Mouse (Mus musculus): ENCODE results near the gene Aff3.

Gene Aff3

DNA sequence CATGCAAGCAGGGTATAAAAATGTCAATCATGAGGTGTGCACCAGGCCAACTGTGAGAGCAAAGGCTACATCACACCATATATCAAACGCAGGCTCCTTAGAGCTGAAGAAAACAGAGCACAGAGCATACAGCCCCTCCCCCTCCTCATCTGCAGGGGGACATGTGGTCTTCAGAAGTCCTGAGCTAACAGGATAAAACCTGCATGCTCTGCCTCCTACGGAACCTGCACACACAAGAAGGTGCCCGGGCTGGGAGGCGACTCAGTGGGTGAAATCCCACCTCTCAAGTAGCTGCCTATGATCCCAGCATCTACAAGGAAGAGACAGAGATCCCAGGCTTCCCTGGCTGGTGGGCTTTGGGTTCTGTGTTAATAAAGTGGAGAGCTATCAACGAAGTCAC, 70.0 kb downstream of the Aff3 start:
- no peak for DNase-seq

DNA sequence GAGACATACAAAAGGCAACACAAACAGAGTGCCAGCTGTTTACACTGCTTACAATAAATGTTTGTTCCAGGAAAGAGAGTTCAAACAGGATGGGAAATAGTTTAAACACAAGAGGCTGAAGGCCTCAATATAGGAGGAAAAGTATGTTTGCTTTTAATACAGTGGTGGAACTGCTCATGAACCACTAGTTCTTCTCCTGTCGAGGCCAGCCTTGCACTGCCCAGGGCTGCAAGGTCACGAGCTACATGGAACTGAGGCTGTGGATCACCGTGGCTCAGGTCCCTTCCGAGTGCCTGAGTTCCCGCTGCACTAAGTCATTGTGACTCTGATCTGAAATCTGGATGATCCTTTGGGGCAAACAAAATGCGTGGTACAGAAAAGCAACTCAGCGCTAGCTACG, 73.6 kb downstream of the Aff3 start:
- peak in 1 of 2 experiments; percentile 43 for DNase-seq

DNA sequence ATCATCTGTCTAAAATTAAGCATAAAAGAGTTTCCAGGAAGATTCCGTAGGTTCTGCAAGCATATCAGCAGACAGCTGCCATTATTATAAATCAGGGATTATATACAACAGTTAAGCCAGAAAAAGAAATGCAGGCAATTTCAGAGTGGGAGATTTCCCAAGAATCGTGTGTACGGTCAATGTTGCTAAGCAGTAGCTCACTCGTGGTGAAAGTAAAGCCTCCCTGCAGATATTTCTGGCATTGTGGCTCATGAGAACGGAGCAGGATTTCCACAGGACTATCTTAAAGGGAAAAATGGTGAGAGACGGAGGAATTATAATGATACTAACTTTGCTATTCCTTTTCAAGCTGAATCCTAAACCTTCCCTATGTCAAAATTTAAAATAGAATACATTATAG, 76.0 kb downstream of the Aff3 start:
- DNase-seq, result no peak

DNA sequence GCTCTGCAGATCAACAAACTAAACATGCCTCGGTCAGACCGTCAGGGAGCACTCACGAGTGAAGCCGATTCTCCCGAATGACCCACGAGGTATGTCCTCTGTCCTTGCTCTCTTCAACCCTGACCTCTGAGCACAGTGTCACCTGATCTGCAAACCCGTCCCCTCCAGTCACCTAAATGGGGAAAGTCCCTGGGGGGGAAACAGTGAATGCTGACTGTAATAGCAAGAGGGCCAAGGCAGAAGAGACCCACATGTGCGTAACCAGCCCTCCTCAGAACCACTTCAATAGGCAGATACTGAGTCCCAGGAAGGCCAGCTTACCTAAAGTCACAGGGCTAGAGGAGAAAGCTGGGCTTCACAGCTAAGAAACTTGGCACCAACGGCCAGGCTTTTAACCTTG, 82.4 kb downstream of the Aff3 start:
- no peak for DNase-seq

DNA sequence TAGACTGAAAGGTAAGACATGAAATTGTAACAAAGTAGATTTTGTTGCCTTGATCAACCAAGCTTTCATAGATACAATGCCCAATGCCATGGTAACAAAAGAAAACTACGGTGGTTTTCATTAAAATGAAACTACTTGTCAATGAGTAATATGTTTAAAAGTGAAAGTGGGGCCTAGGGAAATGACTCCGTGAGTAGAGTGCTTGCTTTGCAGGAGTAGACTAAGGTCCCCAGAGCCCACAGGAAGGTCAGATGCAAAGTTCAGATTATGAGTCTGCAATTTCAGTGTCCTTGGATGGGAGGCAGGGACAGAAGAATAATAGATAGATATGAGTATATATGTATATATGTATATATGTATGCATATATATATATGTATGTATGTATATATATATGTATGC, 84.2 kb downstream of the Aff3 start:
- no peak for DNase-seq

DNA sequence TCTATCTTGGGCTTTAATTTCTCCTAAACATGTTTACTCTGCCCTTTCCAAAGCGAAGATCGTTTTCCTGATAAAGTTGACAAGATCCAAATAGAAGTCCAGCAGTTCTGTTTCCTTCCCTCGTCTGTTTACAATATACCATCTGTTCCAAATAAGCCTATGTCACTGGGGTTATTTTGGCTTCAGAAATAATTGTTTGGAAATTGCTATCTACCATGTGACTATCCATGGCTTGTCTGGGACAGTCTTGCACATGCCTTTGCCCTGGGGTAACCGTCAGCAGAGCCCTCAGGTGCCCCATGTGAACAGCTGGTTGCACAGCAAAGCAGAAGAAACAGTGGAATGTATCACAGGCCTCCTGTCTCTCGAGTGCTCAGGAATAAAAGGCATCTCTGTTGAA, 86.4 kb downstream of the Aff3 start:
- peak in 1 of 2 experiments; percentile 37 for DNase-seq

DNA sequence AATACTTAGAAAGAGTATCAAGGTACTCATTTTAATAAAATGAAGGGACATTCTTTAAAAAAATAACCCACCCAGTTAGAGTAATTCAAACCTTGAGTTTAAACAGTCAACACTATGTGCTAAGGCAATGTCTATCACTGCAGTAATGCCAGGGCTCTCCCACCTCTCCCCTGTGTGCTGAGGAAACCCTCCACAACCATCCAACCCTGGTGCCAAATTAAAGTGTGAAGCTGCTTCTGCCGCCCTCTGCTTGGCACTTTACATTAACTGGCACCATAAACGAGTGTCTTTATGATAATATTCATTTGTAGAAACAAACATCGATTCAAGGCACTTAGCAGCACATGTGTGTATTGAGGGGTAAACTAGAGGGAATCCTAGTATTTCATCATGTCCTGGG, 97.0 kb downstream of the Aff3 start:
- DNase-seq, result no peak

DNA sequence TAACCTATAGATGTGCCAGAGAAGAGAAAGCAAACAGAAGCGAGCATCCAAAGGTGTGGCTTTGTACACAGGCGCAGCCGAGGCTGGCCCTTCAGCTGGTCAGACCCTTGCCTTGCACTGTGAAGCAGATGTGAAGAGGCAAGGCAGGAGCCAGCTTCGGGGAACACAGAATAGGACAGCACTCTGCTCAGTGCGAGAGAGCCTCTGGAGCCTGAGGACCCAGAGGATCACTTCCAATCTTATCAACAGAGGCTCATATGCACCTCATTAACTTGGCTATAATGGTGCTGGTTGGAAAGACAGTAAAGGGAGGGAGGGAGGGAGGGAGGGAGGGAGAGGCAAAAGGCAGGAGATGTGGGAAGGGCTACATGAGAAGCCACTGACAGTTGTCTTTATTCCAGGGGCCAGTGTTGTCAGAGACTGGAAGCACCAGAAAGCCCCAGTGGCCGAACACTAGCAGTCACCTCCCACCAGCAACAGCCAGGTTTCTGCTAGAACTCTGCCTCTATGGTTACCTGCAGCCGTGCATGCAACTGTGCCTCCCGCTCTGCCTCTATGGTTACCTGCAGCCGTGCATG, 98.6 kb downstream of the Aff3 start:
- DNase-seq, result peak in 1 of 2 experiments; percentile 34

DNA sequence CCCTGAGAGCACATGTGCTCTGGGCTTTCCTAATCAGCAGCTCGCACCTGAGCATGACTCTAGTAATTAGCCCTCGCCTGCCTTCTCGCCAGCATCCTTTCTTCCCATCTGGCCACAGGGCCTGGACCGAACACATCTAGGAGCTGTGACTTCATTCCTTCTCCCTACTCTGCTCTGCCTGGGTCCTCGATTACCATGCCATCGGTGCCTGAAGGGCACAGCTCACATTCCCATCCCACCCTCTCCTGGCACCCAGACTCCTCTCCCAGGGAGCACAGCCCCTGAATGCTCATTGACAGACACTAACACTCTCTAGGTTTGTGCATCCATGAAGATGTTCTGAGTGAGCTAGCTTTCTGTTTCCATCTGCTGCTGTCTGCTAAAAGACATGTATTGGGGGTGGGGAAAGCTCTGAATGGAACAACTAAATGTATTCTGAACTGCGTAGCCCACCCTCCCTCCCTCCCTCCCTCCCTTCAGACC, 99.4 kb downstream of the Aff3 start:
- DNase-seq, result no peak

DNA sequence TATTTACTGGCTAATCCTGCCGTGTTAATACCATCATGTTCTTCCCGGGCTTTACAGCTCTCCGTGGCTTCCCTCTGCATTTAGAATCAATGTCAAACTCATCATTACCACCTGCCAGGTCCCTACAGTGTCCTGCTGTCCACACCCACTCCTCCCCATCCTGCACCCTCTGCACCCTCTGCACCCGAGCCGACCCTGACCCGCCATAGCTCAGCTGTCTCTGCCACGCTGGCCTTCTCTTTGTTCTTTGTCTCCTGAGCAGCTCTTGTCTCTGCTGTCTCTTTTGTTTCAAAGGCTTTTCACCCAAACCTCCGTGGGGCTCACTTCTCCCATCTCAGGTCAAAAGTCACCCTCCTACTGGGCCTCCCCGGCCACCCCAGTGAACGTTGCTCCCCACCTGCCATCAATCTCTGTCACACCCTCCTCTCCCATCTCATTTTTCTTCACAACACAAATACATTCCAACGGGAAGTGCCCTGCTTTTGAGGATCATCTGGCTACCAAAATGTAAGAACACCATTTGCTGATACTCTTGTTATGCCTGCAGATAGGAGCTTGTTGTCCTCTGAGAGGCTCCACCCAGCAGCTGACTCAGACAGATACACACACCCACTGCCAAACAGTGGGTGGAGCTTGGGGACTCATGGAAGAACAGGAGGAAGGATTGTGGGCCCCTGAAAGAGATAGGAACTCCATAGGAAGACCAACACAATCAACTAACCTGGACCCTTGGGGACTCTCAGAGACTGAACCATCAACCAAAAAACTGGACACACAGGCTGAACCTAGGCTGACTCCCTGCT, 102.2 kb downstream of the Aff3 start:
- no peak for DNase-seq

DNA sequence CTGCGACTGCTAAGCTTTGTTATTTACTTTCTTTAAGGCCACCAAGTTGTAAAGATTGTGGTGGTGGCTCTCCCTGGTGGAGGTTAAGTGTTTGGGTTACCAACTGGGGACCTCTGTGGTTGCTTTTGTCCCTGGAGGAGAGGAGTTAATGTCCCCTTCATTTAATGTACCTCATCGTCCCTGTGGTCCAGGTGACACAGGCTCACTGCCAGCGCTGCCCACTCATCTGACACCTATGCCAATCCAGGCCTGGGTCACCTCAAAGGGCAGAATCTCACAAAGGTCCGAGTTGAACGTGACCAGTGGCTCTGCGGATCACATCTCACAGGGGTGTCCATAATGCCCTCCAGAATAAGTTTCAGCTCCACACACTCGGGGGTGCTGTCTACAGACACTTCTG, 103.4 kb downstream of the Aff3 start:
- DNase-seq, result no peak

DNA sequence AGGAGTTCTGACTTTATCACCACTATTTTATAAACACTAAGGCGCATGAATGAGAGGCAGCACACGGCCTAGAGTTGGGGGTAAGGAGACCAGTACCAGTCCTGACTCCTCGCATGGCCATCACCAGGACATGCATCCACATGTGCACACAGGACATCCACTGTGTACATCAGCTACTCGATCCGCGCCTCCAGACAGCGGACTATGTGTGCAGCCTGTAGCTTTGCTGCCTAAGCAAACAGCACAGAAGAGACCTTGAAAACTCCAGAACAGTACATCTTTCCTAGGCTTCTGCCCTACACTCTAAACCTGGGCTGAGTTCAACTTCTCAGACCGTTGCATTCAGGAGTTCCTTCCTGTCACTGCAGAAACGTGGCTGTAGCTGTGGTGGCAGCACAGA, 104.1 kb downstream of the Aff3 start:
- no peak for DNase-seq

DNA sequence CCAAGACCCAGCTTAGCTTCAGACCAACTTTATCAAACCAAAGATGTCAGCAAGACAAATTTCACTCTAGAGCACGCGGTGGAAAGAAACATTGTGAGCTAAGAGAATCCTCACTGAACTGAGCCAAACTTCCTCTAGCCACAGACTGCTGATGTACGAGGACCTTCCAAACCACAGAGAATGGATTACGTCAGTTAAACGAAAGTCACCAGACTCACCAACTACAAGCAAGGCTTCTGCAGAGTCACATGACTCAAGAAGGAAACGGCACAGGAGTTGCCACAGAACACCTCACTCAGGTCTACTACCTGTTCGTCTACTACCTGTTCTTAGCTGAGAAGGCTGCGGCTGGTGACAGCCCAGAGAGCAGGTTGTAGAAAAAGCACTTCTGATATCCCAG, 107.1 kb downstream of the Aff3 start:
- DNase-seq, result no peak

DNA sequence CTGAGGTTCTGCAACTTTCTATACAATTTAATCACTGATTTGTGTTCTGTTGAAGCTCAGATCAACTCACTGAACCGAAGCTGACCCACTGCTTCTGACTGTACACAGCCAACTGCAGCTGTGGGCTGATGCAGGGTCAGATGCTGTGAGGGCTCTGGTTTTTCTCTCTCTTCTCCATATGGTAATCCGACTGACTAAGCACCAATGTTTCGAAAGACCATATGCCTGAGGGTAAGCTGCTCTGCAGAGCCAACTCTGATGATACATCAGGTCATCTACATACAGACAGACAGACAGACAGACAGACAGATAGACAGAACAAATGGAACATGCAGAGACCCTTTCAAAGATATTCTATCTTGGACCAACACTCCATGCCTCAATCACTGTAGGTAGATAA, 110.2 kb downstream of the Aff3 start:
- no peak for DNase-seq

DNA sequence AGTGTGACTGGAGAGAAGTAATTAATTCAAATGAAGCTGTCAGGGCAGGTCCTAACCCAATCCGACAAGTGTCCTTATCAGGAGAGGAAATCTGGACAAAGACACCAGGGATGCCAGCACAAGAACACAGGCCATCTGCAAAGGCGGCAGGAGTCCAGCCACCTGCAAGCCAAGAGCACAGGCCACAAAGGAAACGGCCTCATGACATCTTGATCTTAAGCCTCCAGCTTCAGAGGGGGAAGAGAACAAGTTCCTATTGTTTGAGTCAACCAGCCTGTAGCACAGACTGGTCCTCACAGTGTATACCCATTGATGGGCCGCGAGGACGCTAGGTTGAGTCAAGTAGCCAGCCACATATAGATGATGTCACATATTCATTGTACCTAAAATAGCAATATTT, 111.7 kb downstream of the Aff3 start:
- DNase-seq, result no peak

DNA sequence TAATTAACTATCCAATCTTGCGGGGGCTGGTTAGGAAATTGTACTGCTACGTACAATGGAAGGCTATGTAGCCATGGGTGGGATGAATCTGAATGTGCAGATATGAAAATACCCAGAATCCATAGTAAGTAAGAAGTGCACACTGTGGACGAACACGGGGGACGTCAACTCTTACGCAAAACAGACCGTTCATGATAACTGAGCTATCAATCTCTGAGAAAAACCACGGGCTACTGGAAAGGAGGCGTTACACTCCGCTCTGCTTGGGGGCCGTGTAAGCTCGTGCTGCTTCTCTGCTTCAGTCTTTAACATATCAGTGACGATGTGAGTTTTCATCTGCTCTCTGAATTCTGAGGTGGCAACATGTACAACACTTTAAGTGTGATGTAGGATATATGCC, 114.2 kb downstream of the Aff3 start:
- DNase-seq, result no peak

DNA sequence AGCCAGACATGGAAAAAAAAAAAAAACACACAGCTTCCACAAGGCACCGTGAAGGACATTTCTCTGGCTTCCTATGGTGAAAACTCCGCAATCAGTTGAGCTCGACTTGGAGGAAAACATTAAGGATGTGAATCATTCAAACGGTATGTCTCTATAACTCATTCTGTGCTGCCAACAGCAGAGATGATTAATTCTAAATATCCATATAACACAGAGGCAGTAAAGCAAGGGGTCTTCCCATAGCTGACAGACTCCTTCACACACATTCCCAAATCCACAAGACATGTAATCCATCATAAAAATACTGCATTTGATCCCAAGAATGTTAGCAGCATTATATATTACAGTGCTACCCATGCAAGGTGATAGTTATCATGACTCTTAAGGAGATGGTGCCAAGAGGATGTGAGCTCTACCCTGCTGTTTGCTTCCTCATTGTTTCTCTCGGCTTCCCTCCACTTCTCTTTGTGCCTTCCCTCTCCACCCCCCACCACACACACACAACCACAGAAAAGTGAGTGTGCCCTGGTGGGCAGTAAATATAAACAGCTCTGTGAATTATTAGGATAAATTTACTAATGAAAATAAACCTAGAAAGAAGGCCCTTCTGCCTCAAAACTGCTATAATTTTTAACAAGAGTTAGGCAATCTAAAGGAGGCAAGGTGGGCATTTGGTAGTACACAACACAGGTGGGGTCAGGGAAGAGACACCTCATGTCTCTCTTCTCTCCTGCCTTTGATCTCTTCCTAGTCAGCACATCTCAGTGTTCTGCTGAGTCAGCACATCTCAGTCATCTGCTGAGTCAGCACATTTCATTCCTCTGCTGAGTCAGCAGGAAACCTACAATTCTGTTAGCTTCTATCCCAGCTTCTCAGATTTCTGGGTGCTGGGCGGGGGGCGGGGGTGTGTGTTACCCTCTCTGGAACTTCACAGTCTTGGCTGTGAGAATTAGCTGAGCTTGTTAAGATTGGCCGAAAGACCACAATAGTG, 115.8 kb downstream of the Aff3 start:
- no peak for DNase-seq

DNA sequence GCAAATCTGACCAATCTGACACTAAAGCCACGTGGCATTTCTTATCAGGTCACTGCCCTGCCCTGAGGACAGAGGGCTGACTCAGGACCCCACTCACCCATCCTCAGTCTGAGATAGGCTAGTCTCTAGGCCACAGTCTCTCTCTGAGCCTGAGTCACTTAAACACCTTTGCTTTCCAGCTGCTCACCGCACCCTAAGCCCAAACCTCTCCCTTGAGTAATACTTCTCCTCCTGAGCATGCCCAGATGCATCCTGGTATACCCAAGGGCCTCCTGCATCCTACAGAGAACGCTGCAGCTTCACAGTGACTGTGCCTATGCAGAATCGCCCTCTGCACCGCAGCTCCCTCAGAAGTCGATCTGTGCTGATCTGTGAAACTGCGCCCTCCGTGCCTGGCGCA, 117.1 kb downstream of the Aff3 start:
- no peak for DNase-seq

DNA sequence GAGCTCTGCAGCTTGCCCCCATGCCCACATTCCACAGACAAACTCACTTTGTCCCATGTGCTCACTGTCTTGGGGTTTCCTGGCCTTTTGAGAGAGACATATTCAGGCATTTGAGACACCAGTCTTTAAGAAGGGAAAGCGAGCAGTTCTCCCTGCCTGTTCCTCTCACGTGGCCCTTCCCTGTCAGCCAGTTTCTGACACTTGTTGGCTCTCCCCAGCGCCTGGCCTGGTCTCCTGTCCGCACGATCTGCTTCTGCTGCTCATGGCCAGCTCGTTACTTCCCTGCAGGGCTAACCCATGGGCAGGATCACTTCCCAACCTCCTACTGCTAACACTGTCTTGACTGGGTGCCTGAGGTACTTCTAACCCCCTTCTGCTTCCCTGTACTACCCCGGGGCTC, 118.1 kb downstream of the Aff3 start:
- no peak for DNase-seq

DNA sequence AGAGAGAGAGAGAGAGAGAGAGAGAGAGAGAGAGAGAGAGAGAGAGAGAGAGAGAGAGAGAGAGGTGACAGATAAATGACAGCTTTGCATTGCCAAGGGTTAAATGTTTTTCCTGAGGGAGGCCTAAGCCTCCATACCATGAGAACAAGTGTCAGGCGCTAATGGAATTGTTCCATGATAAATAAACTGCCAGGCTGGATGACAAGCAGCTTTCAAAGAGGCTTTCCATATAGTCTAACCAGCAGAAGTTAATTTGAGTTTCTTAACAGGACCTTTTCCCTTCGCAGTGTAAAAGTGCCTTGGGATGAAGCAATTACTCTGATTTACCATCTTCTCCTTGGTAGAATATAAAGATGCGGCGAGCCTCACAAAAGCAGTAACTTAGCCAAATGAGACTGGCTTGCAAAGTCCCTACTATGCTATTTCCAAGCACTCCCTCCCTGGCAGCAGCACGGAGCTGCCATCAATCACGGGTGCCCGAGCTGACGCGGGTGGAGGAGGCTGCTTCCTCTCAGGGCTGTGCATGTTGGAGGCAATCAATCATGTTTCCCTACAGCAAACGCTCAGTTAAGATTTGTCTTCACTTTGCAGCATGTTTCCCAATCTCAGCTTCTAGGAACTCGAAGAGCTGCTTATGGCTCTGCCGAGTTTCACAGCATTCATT, 119.3 kb downstream of the Aff3 start:
- peak; percentile 49 to 70 for DNase-seq

DNA sequence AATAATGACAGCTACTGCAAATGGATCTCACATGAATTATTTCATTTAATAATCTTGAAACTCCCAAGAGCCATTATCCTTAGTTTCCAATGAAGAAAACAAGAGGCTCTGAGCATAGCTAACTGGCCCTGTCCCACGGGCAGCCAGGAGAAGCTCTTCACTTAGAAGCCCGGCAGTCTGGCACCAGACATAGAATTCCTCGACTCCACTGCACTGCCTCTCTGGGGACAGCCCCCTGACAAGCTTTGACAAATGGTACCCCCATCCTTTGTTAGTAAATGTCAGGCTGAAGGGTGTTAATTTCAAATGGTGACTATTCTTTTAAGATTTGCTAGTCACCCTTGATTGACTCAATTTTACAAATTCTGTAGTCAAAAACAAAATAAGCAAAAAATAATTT, 120.3 kb downstream of the Aff3 start:
- DNase-seq, result no peak

DNA sequence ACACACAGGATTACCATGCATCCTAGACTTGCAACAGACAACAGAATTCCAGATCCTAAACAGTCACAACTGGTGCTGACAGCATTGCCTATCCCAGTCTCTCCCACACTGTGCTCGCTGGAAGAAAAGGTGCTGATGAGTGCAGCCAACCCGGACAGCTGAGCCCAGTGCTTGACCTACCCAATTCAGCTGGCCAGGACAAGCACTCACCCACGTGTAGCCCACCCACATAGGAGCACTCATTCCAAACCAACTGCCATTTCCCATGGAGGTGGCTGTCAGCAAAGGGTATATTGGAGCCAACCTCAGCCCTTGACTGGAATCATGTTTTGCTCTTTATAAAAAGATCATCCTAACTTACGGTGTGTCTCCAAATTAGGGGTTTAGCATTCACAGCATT, 123.2 kb downstream of the Aff3 start:
- DNase-seq, result no peak

DNA sequence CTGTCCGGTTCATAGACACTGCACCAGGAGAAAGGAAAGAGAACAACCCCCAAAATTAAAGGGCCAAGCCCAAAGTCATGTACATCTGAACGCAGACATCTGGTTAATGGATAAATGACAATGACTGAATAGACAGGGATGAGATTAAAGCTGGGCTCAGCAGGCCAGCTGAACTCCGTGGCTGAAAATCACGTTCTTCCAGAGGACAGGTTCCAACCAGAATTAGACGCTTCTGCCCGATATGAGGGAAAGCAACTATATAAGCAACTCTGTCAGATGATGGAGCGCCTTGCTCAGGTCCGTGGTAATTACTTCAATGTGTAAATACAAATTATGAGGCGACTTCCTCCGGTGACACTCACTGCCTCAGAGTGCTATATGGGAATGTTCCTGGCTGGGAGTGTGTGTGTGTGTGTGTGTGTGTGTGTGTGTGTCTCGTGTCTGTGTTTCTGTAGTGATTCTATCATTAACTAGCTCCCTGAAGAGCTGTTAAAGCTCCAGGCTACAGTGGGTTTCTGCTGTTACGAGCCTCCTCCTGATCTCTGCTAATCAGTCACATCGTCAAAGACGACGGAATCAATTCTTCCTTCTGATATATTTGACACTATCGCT, 127.7 kb downstream of the Aff3 start:
- no peak for DNase-seq

Data from lung, postnatal 4 days (tissue).